Mouse (Mus musculus) central nervous system, embryonic 11.5 days (tissue): ENCODE results near the gene Gm4871. TPM values are rescaled to one million over a fixed set of nuclear protein-coding genes. Genes with fewer than 3 reads are reported as not detected.

Source experiments
- polyA plus RNA-seq: library from polyadenylated mRNA; depleted of rRNA; stranded (reverse); fragments of >200 nt; gene quantifications from 2 replicates; pipeline ENCODE4 v1.2.3, GENCODE M21; 2012; rRNA removed

Gene Gm4871
- not detected in 2 replicates for polyA plus RNA-seq

GRCm38 (mm10) chr5:145032391-145032790, at the start of gene Gm4871:
TSS of gene Gm4871 (minus strand) at chr5:145032754.

GRCm38 (mm10) chr5:145042690-145043089, 10.1 kb upstream of the Gm4871 start, which contains the start of gene 1700018F24Rik:
TSS of gene 1700018F24Rik (plus strand) at chr5:145042990.

Other genes starting within 250 kb of the Gm4871 start
- 18.4 and 26.0 TPM in 2 replicates for gene Smurf1, start 66.9 kb downstream of the Gm4871 start, polyA plus RNA-seq
- not detected in 2 replicates for gene 1700018F24Rik, start 10.2 kb upstream of the Gm4871 start, polyA plus RNA-seq
- 112 and 159 TPM in 2 replicates for gene Arpc1a, start 51.1 kb upstream of the Gm4871 start, polyA plus RNA-seq
- gene Kpna7, start 51.3 kb upstream of the Gm4871 start, polyA plus RNA-seq, result 0.05 TPM in 1 of 2 replicates, not detected in the other
- gene Arpc1b, start 81.5 kb upstream of the Gm4871 start, polyA plus RNA-seq, result 53.9 and 97.4 TPM in 2 replicates
- gene Pdap1, start 107.5 kb upstream of the Gm4871 start, polyA plus RNA-seq, result 156 and 235 TPM in 2 replicates
- 194 and 448 TPM in 2 replicates for gene Bud31, start 107.6 kb upstream of the Gm4871 start, polyA plus RNA-seq
- 11.6 and 14.5 TPM in 2 replicates for gene Ptcd1, start 134.4 kb upstream of the Gm4871 start, polyA plus RNA-seq
- 73.0 and 79.8 TPM in 2 replicates for gene Cpsf4, start 134.5 kb upstream of the Gm4871 start, polyA plus RNA-seq
- gene Atp5j2, start 159.3 kb upstream of the Gm4871 start, polyA plus RNA-seq, result 372 and 404 TPM in 2 replicates
- gene Zkscan14, start 169.1 kb upstream of the Gm4871 start, polyA plus RNA-seq, result 4.7 and 5.0 TPM in 2 replicates
- gene Zkscan5, start 171.8 kb upstream of the Gm4871 start, polyA plus RNA-seq, result 9.9 and 13.2 TPM in 2 replicates
- 13.4 and 21.9 TPM in 2 replicates for gene Zfp655, start 199.0 kb upstream of the Gm4871 start, polyA plus RNA-seq
- gene Zscan25, start 247.7 kb upstream of the Gm4871 start, polyA plus RNA-seq, result 14.8 and 17.6 TPM in 2 replicates